Mouse (Mus musculus): ENCODE data around the gene Vsig10l. TPM values are rescaled to one million over a fixed set of nuclear protein-coding genes. Genes with fewer than 3 reads are reported as not detected.
A peak's percentile ranks its signal among the peaks of the same experiment; 100 is the strongest.

Gene Vsig10l
- total RNA-seq, 4 experiments from 2014 or later, result 1.4 to 2.3 (median 2.0) TPM

DNA sequence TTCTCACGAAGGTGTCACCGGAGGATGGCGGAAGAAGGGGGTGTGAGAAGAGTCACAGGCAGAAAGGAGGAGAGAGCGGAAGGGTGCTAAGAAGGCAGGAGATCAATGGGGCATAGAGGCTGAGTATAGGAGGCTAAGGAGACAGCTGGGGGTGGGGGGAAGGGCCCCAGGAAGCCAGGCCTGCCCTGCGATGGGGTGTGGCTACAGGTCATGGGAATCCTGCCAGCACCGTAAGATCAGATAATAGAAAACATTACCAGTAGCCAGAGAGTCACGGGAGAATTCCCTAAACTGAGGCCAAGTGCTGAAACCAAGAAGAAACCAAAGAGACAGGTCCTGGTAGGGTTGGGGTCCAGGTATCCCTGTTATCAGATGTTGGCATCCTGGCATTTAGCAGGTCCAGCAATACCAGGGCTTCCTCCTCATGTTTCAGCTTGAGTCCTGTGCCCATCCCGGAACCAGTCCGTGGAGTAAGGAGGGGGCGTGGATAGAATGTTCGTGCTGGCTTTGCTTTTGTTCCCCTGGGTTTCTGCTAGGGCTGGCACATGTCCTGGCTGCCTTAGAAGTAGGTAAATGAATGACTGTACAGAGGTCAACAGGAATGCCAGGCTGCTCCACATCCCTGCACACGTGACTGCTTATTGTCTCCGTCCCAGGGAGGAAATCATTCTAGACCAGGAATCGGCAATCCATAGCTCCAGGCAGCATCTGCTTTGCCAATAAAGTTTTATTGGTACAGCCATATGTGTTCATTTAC is 9.2 kb upstream of the Vsig10l start:
- no peak for DNase-seq (ENCODE audit: low spot score in 2 of 2)

- DNase-seq (ENCODE audit: low spot score in 2 of 2), result no peak
Measured at GRCm38 (mm10) chr7:43454371-43454770, 8.6 kb upstream of the Vsig10l start.

- no peak for DNase-seq (ENCODE audit: low spot score in 2 of 2)
Measured at GRCm38 (mm10) chr7:43463976-43464375, 1.0 kb downstream of the Vsig10l start.

- DNase-seq (ENCODE audit: low spot score in 2 of 2), result no peak
Measured at GRCm38 (mm10) chr7:43464864-43465343, 2.0 kb downstream of the Vsig10l start.

GRCm38 (mm10) chr7:43465344-43466098 is 2.6 kb downstream of the Vsig10l start:
- DNase-seq (ENCODE audit: low spot score in 2 of 2), result peak in 1 of 2 experiments; percentile 78

DNA sequence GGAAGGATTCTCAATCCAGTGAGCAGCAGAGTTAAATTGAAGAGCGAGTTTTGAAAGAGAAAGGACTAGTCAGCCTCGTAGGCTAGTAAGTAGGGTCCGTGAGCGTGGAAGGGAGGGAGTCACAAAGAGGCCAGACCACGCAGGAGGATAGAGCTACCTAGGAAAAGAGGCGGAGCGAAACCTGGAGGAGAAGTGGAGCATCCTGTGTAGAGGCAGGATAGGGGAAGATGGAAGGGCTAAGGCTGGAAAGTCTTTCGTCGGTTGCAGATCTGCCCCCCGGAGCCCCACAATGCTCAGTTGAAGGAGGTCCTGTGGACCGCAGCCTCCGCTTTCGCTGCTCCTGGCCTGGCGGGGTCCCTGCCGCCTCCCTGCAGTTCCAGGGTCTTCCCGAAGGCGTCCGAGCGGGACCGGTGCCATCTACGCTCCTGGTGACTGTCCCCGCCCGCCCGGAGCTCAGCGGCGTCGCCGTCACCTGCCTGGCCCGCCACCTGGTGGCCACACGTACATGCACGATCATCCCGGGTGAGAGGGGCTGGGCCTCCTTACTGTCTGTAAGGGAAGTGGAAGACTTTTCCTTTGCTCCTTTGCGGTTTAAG is 3.2 kb downstream of the Vsig10l start:
- peak; percentile 56 to 61 for DNase-seq (ENCODE audit: low spot score in 2 of 2)

- DNase-seq (ENCODE audit: low spot score in 2 of 2), result no peak
Measured at GRCm38 (mm10) chr7:43470373-43470772, 7.4 kb downstream of the Vsig10l start.

DNA sequence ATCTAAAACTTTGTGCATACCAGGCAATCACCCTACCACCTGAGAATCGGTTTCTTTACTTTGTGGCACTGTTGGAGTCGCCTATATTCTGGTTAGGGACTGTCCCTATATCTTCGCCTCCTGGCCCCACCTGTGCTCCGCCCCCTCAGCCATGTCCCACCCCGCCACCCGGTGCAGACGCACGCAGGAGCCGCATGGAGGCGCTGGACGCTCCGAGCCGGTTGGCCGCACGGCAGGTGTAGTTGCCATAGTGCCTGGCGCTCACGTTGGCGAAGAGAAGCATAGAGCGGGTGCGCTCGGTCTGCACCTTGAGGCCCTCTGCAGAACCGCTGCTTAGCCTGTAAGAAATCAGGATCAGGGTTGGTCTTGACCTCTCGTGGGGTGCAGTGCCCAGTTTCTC is 12.8 kb downstream of the Vsig10l start:
- DNase-seq (ENCODE audit: low spot score in 2 of 2), result no peak

DNA sequence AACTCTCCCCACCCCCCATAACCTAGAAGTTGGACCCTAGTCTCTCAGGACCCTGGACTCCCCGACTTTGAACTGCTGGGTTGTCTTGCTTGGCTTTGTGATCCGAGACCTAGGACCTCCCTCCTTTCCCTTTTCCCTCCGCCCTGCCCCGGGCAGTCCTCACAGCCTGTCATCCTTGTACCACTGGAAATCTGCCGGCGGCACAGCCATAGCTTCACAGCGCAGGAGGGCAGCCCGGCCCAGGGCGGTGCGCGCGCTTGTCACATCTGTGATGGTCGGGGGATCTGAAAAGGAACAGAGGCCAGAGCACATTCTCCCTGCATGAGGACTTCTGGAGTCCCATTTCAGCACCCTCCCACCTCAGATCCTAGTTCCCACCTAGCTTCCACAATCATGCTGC is 13.4 kb downstream of the Vsig10l start:
- no peak for DNase-seq (ENCODE audit: low spot score in 2 of 2)

GRCm38 (mm10) chr7:43481191-43481590 is 18.2 kb downstream of the Vsig10l start:
- DNase-seq (ENCODE audit: low spot score in 2 of 2), result peak in 1 of 2 experiments; percentile 83

DNA sequence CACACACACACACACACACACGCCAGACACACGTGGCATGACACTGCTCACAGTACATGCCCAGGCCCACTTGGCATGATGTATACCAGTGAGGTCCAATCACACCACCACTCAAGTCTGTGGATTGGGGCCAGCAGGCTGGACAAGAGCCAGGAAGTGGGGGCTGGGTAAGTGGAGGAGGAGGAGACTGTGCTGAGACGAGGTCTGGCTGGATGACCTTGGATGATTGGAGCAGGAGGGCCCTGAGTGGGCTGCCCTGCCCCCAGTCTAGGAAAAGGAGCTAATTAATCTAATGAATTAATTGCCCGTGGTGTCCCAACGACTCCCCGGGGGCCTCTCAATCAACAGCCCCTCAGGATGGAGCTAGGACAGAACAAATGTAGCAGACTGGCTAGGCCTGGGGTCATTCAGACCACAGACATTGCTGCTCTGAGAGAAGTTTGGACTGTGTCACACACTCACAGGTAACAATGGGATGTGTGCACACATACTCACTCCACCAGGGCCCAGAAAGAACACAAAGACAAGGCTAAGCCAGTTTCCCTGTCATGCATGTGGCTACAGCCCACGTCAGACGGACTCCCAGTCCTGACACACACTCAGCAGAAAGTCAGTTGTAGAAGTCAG is 19.3 kb downstream of the Vsig10l start:
- DNase-seq (ENCODE audit: low spot score in 2 of 2), result no peak

GRCm38 (mm10) chr7:43483236-43483635 is 20.3 kb downstream of the Vsig10l start:
- DNase-seq (ENCODE audit: low spot score in 2 of 2), result no peak

- peak in 1 of 2 experiments; percentile 64 for DNase-seq (ENCODE audit: low spot score in 2 of 2)
Measured at GRCm38 (mm10) chr7:43488646-43489045, 25.7 kb downstream of the Vsig10l start.

GRCm38 (mm10) chr7:43489631-43490125 is 26.7 kb downstream of the Vsig10l start, which contains the start of gene Iglon5:
Gene Iglon5 (minus strand): TSS chr7:43490075.
- no peak for DNase-seq (ENCODE audit: low spot score in 2 of 2)

DNA sequence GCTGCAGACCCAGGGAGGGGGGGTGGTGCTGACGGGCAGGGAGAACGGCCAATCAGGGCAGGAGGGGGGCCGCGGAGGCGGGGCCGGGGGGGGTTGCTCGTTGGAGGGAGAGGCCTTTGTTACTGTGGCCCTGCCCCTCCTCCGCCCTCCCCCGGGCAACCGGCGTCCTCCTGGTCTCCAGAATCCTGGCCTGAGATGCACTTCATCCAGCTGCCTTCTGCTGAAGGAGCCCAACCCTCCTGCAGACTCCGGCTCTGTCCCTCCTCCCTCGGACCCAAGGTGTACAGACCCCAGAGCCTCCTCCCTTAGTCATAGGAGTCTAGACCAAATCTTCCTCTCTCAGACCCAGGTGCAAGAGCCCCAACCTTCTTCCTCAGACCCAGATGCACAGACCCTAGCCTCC is 27.2 kb downstream of the Vsig10l start:
- peak; percentile 61 to 83 for DNase-seq (ENCODE audit: low spot score in 2 of 2)

DNA sequence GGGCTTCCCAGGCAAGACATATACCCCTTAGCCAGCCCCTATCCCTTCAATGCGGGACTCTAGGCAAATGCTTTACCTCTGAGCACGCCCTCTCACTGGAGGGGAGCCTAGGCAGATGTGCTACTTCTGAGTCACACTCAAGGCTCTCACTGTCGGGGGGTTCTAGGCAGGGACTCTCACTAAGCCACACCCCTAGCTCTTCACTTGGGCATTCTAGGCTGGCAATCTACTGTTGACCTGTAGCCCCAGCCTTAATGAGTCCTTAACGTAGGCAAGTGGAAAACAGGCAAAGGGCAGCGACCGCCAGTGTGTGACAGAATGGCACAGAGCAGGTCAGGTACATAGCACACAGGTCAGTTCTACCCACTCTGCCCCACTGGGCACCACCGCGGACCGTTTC is 27.9 kb downstream of the Vsig10l start:
- DNase-seq (ENCODE audit: low spot score in 2 of 2), result no peak

DNA sequence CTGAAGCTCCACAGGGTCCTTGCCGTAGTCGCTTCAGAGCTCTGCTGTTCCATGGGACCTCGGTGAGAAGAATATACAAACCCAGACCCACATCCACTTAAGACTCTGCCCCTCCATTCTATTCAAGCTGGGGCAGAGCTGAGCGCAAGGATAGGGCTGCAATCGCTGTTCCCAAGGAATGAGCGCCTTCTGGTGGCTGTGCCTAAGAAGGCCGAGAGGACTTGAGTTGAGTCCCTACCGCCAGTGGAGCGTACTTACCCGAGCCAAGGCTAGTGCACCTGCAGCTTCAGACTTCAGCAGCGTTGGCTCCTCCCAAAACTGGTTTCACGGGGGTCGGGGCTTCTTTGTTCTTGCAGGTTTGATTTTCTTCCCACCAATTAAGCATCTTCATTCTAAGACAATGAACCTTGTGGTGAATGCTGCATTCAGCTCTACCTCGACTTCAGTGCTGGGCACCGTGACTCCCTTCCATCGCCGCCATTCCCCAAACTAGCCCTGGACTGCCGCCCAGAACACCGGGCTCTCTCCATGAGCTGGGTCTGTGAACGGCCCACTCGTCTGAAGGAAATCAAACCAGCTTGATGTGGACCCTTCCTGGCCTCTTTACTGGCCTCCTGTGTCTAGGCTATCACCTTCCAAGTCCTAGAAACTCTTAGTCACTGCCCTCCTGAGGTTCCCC is 32.5 kb downstream of the Vsig10l start:
- peak in 1 of 2 experiments; percentile 45 for DNase-seq (ENCODE audit: low spot score in 2 of 2)

DNA sequence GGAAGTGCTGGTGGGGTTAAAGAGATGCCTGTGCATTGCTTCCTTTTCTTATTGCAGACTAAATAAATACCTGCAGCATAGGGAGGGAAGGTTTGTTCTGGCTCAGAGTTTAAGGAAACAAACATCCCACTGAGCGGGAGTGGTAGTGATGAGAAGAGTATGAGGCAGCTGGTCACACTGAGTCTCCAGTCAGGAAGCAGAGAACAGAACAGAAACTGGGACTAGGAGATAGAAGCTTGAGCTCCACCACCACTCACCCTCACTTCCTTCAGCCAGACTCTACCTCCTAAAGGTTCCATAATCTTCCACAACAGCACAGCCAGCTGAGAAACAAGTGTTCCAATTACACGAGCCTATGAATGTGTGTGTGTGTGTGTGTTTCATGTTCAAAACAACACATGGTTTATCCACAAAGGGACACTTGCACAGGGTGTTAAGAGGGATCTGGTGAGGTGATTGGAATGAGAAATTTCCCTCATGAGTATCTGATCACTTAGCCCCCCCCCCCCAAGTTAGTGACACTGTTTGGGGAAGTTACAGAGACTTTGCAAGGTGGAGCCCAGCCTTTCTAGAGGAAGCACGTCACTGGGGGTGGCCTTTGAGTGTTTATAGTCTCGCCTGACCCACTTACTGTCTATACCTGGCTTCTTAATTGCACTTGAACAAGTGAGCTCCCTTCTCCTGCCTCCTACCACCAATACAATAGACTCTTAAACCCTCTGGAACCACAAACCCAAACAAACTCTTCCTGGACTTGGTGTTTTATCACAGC is 48.9 kb downstream of the Vsig10l start:
- no peak for DNase-seq (ENCODE audit: low spot score in 2 of 2)

DNA sequence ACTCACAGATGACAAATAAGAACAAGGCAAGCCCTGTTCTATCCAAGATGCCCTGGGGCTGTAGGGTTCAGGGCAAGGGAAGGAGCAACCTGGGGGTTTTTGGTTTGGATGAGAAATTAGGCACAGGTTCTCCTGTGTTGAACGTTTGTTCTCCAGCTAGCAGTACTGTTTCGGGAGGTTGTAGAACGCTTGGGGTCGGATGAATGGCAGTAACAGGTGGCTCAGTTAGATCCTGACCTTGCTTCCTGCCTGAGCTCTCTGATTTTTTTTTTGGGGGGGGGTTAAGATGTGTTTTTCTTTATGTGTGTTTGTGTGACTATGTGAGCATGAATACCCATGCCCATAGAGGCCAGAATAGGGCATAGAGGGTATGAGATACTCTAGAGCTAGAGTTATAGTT is 49.6 kb downstream of the Vsig10l start:
- DNase-seq (ENCODE audit: low spot score in 2 of 2), result no peak

- no peak for DNase-seq (ENCODE audit: low spot score in 2 of 2)
Measured at GRCm38 (mm10) chr7:43515076-43515475, 52.1 kb downstream of the Vsig10l start.

All from left cerebral cortex, adult 8-10 months (tissue).